Mouse (Mus musculus) midbrain, postnatal 0 days (tissue): ENCODE measurements at regions not wholly inside any gene's neighbourhood (a gene's known extent, or its start where the extent isn't known, plus 50 kb on each side); places are given as distances from the start of the nearest gene placed in this dataset.

Source experiments
- ATAC-seq: fragments of 200-750 bp; cut with Nextera tagmentation; 2 replicates; pipeline ENCODE4 v1.8.0; 2017; ENCODE audit warnings: moderate number of reproducible peaks, mild to moderate bottlenecking, moderate TSS enrichment, moderate library complexity; ENCODE audit not compliant: low FRiP score
- DNase-seq: peaks from one replicate; pipeline ENCODE4 v3.0.0-alpha.2; 2015; ENCODE audit warnings: low spot score
- H3K27ac ChIP-seq: fragments of 300-500 bp; sonication (generic); 2 replicates; pipeline ENCODE4 v1.5.1; 2014; ENCODE audit warnings: low read depth, mild to moderate bottlenecking, low read length, mixed read lengths
- H3K27me3 ChIP-seq: fragments of 300-500 bp; sonication (generic); 2 replicates; pipeline ENCODE4 v1.6.1; 2014; ENCODE audit warnings: low read length, control low read depth, mixed read lengths; ENCODE audit not compliant: insufficient read depth
- H3K36me3 ChIP-seq: fragments of 300-500 bp; sonication (generic); 2 replicates; pipeline ENCODE4 v1.6.1; 2014; ENCODE audit warnings: low read length, control low read depth, mixed read lengths; ENCODE audit not compliant: insufficient read depth
- H3K4me1 ChIP-seq: fragments of 300-500 bp; sonication (generic); 2 replicates; pipeline ENCODE4 v1.6.1; 2014; ENCODE audit warnings: mild to moderate bottlenecking, control low read depth, antibody characterized with exemption, low read length, mixed read lengths; ENCODE audit not compliant: insufficient read depth
- H3K4me2 ChIP-seq: fragments of 300-500 bp; sonication (generic); 2 replicates; pipeline ENCODE4 v1.6.1; 2014; ENCODE audit warnings: low read depth, mild to moderate bottlenecking, low read length, mixed read lengths; ENCODE audit not compliant: poor library complexity, severe bottlenecking
- H3K4me3 ChIP-seq: fragments of 300-500 bp; sonication (generic); 2 replicates; pipeline ENCODE4 v1.5.1; 2014; ENCODE audit warnings: low read depth, mild to moderate bottlenecking, low read length, moderate library complexity
- H3K9ac ChIP-seq: fragments of 300-500 bp; sonication (generic); replicated peaks from 2 replicates; pipeline ENCODE4 v1.6.1; 2014; ENCODE audit warnings: mild to moderate bottlenecking, low read length, moderate library complexity, mixed read lengths; ENCODE audit not compliant: poor library complexity, severe bottlenecking
- H3K9me3 ChIP-seq: fragments of 300-500 bp; sonication (generic); 2 replicates; pipeline ENCODE4 v1.6.1; 2016; ENCODE audit warnings: low read length, control low read depth
- CTCF ChIP-seq: IDR thresholded peaks from 2 replicates; pipeline ENCODE4 v1.5.1; 2016; ENCODE audit warnings: antibody characterized with exemption, mild to moderate bottlenecking
- WGBS: fragments of 180-500 bp; shearing (Covaris S2); extraction: QIAGEN DNeasy Blood & Tissue Kit; methylation state at CpG from one replicate; pipeline ENCODE4 v1.1.7; 2014; 5-methylcytosine and 5-hydroxymethylcytosine counted together

DNA sequence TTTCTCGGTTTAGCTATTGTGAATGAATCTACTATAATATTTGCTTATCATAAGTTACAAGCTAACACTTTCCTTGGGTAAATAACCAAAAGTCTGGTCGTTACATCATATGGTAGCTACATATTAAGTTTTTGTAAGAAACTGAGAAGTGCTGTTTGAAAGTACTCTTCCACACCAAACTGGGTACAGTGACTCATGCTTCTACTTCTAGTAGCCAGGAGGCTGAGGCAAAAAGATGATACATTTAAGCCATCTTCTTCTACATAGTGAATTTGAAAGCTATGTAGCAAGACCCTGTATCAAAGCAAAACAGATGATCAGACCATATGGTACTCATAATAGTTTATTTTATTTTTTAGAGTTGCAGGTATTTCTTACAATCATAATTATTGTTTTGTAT, 335.8 kb upstream of the Frg1 start:
- WGBS = 88% methylated on average over 2 of the region's 2 CpGs
- H3K36me3 ChIP-seq = no peaks in the 10 kb centered on the region
- no peak for TF ChIP-seq CTCF
- DNase-seq (no peak), ATAC-seq (no peak)
- H3K4me2 ChIP-seq = no peak overlapping the region
- no peak overlapping the region for H3K4me3 ChIP-seq
- no peak overlapping the region for H3K27ac ChIP-seq
- no peak overlapping the region for H3K9ac ChIP-seq
- no peaks in the 10 kb centered on the region for H3K9me3 ChIP-seq
- no peaks in the 10 kb centered on the region for H3K27me3 ChIP-seq
- no peaks in the 10 kb centered on the region for H3K4me1 ChIP-seq

GRCm38 (mm10) chr8:41747024-41747423, 330.1 kb upstream of the Frg1 start:
- Histone ChIP-seq H3K9me3 (no peaks in the 10 kb centered on the region), H3K27me3 (no peaks in the 10 kb centered on the region), H3K9ac (no peak overlapping the region), H3K36me3 (no peaks in the 10 kb centered on the region), H3K27ac (no peak overlapping the region), H3K4me2 (no peak overlapping the region), H3K4me1 (no peaks in the 10 kb centered on the region), H3K4me3 (no peak overlapping the region)
- 98% methylated on average over 6 of the region's 6 CpGs for WGBS
- no peak for TF ChIP-seq CTCF
- no peak for DNase-seq
- no peak for ATAC-seq

GRCm38 (mm10) chr8:41742796-41743670, 326.2 kb upstream of the Frg1 start:
- H3K9ac ChIP-seq = no peak overlapping the region
- peak; percentile 57 for DNase-seq
- TF ChIP-seq CTCF = no peak

DNA sequence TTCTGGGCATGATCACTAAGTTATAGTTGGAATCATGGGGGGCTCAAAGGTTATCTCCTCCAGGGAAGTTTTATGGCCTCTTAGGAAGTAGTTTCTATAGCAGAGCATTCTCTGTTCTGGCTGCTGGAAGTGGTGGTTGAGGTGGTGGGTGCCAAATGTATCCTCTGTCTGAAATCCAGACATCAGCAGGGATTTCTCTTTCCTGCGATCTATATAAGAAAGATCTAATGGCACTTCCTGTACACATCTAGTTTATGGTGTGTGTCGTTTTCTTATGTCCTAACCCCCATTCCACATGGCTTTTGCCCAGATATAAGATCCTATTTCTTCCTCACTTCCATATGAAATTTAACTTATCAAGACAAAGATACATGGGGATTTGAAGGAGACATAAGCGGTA, 300.1 kb upstream of the Frg1 start:
- ATAC-seq (no peak), DNase-seq (no peak)
- Histone ChIP-seq H3K9me3 (no peaks in the 10 kb centered on the region), H3K9ac (no peak overlapping the region), H3K27ac (no peak overlapping the region), H3K4me3 (no peak overlapping the region), H3K4me2 (no peak overlapping the region), H3K27me3 (no peaks in the 10 kb centered on the region), H3K36me3 (no peaks in the 10 kb centered on the region), H3K4me1 (no peaks in the 10 kb centered on the region)
- no peak for TF ChIP-seq CTCF
- WGBS = 94% methylated on average over 3 of the region's 3 CpGs

More at GRCm38 (mm10) chr8:41742796-41743670, 326.2 kb upstream of the Frg1 start:
- Histone ChIP-seq H3K4me3 (no peak overlapping the region), H3K36me3 (no peaks in the 10 kb centered on the region), H3K4me1 (no peaks in the 10 kb centered on the region), H3K27ac (no peak overlapping the region), H3K4me2 (peak overlapping the region; percentile 20; the same call in 1 of the 2 replicates), H3K27me3 (no peaks in the 10 kb centered on the region), H3K9me3 (no peaks in the 10 kb centered on the region)
- no peak for ATAC-seq
- WGBS = 30% methylated on average over 11 of the region's 11 CpGs

GRCm38 (mm10) chr8:41713634-41714330, 296.9 kb upstream of the Frg1 start:
- Histone ChIP-seq H3K4me2 (no peak overlapping the region), H3K4me1 (no peaks in the 10 kb centered on the region), H3K9ac (no peak overlapping the region), H3K36me3 (no peaks in the 10 kb centered on the region), H3K27me3 (no peaks in the 10 kb centered on the region), H3K27ac (no peak overlapping the region), H3K9me3 (no peaks in the 10 kb centered on the region), H3K4me3 (no peak overlapping the region)
- ATAC-seq (peak; percentile 66), DNase-seq (peak; percentile 83)
- 28% methylated on average over 4 of the region's 4 CpGs for WGBS
- no peak for TF ChIP-seq CTCF
